Mouse (Mus musculus) cortical plate, adult 2 months (tissue): ENCODE results near the gene Serpinb6a.

Experiments
- CTCF ChIP-seq: fragments of 200-500 bp; IDR thresholded peaks from 2 replicates; pipeline ENCODE4 v1.5.1; 2011; ENCODE audit warnings: mild to moderate bottlenecking, control low read depth, low read length; ENCODE audit not compliant: insufficient read depth; ENCODE audit errors: extremely low read depth
- POLR2A ChIP-seq: fragments of 200-500 bp; IDR thresholded peaks from 2 replicates; pipeline ENCODE4 v1.6.1; 2011; ENCODE audit warnings: mild to moderate bottlenecking, low read length, control low read depth; ENCODE audit not compliant: insufficient read depth; ENCODE audit errors: extremely low read depth

GRCm38 (mm10) chr13:33930912-33931311 lies 71.7 kb downstream of the Serpinb6a start:
- TF ChIP-seq CTCF (no peak), POLR2A (no peak)
